Mouse (Mus musculus) cerebellum, adult 2 months (tissue): ENCODE measurements around the gene Tuba3a. TPM values are rescaled to one million over a fixed set of nuclear protein-coding genes. Genes with fewer than 3 reads are reported as not detected.
A peak's percentile ranks its signal among the peaks of the same experiment; 100 is the strongest.
"Not testable (repeated sequence)": the region's sequence is repeated elsewhere in the genome, so short reads cannot be mapped to it uniquely, and the experiment has no call there.

Experiments used
- DNase-seq, 2 experiments: peaks; one replicate each; pipeline ENCODE4 v3.0.0; 2021
- H3K27ac ChIP-seq: fragments of 200-500 bp; 2 replicates; pipeline ENCODE4 v1.5.1; 2012; ENCODE audit warnings: low read length, control low read depth, inconsistent platforms; ENCODE audit not compliant: insufficient read depth
- H3K27me3 ChIP-seq: fragments of 200-500 bp; 2 replicates; pipeline ENCODE4 v1.6.1; 2012; ENCODE audit warnings: inconsistent platforms, mild to moderate bottlenecking, low read length, moderate library complexity; ENCODE audit not compliant: control insufficient read depth, insufficient read depth
- H3K4me1 ChIP-seq: fragments of 200-500 bp; 2 replicates; pipeline ENCODE4 v1.6.1; 2011; ENCODE audit warnings: low read length; ENCODE audit not compliant: control insufficient read depth, insufficient read depth
- H3K4me3 ChIP-seq: fragments of 200-500 bp; replicated peaks from 2 replicates; pipeline ENCODE3; 2011; ENCODE audit warnings: mild to moderate bottlenecking, low read depth, low read length, control low read depth; ENCODE audit not compliant: insufficient read depth
- CTCF ChIP-seq: fragments of 200-500 bp; IDR thresholded peaks from 2 replicates; pipeline ENCODE4 v1.5.1; 2011; ENCODE audit warnings: low read depth, mild to moderate bottlenecking, control low read depth, low read length, moderate library complexity, borderline replicate concordance; ENCODE audit not compliant: insufficient read depth
- POLR2A ChIP-seq: fragments of 200-500 bp; IDR thresholded peaks from 2 replicates; pipeline ENCODE4 v1.6.1; 2011; ENCODE audit warnings: low read length, control low read depth, borderline replicate concordance; ENCODE audit not compliant: insufficient read depth
- WGBS: fragments of 180-500 bp; shearing (Covaris S2); methylation state at CpG from one replicate; pipeline ENCODE4 v1.1.7; 2018; 5-methylcytosine and 5-hydroxymethylcytosine counted together
- polyA plus RNA-seq: library from polyadenylated mRNA; depleted of rRNA; stranded (reverse); fragments of >200 nt; gene quantifications from 2 replicates; pipeline ENCODE4 v1.2.3, GENCODE M21; 2012

The Tuba3a gene
- polyA plus RNA-seq, 1 experiment = not detected

DNA sequence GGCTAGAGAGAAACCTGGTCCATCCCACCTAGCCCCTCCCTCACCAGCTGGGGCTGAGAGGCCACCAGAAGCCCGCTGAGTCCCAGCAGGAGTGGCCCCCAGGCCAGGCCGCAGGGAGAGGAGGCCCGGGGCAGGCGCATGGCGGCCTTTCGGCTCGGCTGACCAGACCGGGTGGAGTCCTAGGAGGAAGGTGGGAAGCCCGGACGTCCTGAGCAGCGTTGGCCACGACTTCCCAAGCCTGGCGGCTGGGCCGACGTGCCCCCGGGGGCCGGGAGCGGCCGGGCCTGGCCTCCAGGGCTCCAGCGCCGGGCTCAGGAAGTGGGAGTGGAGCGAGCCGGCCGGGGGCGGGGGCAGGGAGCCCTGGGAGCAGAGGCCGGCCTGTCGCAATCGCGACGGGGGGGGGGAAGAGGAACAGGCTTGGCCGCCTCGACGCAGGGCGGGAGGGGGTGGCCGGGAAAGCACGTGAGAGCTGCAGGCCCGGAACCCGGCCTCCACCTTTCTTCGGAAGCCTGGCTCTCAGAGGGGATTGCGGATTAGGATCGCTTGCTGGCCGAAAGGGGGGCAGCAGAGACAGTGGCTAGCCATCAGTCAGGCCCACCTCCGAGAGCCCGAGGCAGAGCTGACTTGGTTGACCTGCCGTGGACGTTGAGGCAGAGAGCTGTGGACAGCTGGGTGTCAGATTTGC, 27.8 kb upstream of the Tuba3a start, which contains the start of gene Ltbr:
TSS of gene Ltbr (minus strand) at position 340 of the 685 bp plus-strand sequence.
- H3K4me1 ChIP-seq = peaks cover 8% of the 10 kb centered on the region; the same call in 1 of the 2 replicates
- H3K4me3 ChIP-seq = peak within 1 kb of the TSS; percentile 39
- peak; percentile 45 to 46 for DNase-seq
- TF ChIP-seq POLR2A (no peak), CTCF (no peak)
- WGBS = 5% methylated on average over 44 of the region's 46 CpGs
- H3K27ac ChIP-seq = no peak within 1 kb of the TSS
- no peaks in the 10 kb centered on the region for H3K27me3 ChIP-seq

DNA sequence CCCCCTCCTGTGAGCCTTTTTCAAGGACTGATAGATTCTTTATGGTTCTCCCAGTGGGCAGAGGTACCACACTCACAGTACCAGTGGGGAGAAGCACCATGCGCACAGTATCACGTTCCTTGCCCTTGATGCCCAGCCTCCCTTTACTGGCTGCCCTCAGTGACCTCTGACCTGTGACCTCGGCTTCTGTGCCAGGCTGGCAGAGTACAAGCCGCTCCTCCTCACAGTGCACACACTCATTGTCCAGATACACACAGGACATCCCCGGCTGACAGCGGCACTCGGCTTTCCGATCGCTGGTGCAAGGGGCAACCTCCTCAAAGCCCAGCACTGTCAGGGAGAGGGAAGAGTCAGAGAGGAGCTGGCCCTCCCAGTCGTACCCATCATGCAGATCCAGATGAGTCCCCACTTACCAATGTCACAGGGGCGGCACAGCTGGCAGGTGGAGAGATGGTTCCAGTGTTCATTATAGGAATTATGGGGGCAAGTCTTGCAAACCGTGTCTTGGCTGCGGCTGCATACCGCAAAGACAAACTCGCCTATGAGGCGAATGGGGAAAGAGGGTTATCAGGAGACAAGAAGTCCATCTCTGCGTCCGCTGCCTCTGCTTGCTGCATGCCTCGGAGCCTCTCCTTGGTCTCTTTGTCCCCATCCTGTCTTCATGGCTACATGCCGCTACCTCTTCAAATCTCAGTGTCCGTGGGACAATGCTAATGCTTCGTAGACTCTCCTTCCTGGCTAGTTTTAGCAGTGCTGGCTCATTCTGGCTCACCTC, 26.9 kb upstream of the Tuba3a start:
- DNase-seq = no peak
- H3K27ac ChIP-seq = no peak overlapping the region
- no peak overlapping the region for H3K4me3 ChIP-seq
- H3K27me3 ChIP-seq = no peaks in the 10 kb centered on the region
- WGBS = 86% methylated on average over 22 of the region's 22 CpGs
- no peak for TF ChIP-seq CTCF
- TF ChIP-seq POLR2A = no peak
- peaks cover 8% of the 10 kb centered on the region; the same call in 1 of the 2 replicates for H3K4me1 ChIP-seq

DNA sequence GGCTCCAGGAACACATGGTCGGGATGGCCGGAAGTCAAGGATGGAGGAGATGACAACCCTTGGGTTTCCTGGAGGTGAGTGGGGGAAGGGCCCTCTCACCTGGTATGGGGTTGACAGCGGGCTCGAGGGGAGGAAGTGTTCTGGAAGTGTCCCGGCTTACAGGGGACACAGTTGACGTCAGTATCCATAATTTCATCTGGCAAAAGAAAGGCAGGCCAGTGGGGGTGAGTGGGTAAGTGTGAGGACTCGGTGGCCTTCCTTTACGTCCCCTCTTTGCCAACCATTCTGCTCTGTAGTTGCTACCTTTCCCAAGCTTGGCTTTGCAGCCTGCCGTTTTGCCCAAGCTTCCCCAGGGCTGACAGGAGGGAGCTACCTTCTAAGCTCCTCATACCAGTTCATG, 26.3 kb upstream of the Tuba3a start:
- Histone ChIP-seq H3K4me3 (no peak overlapping the region), H3K4me1 (peaks cover 8% of the 10 kb centered on the region; the same call in 1 of the 2 replicates), H3K27ac (no peak overlapping the region), H3K27me3 (no peaks in the 10 kb centered on the region)
- no peak for DNase-seq
- 90% methylated on average over 9 of the region's 9 CpGs for WGBS
- no peak for TF ChIP-seq POLR2A
- no peak for TF ChIP-seq CTCF

DNA sequence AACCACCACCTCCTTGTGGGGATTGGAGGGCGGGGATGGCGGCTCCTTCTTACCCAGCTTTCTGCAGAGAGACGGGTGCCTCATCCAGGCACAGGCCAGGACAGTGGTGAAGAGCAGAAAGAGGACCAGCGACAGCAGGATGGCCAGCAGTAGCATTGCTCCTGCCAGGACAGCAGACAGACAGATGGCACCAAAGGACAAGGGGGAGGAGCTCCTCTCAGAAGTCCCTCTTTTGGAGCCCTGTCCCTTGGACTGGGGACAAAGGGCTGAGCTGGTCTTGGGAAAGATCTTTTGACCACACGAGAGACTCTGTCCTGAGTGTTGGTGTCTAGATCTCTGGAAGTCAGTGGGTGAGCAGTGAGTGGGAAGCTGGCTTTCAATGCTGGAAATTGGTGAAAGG, 23.6 kb upstream of the Tuba3a start:
- peaks cover 8% of the 10 kb centered on the region; the same call in 1 of the 2 replicates for H3K4me1 ChIP-seq
- WGBS = 30% methylated on average over 5 of the region's 5 CpGs
- H3K27ac ChIP-seq = no peak overlapping the region
- no peak for DNase-seq
- H3K4me3 ChIP-seq = no peak overlapping the region
- no peaks in the 10 kb centered on the region for H3K27me3 ChIP-seq
- TF ChIP-seq CTCF = no peak
- TF ChIP-seq POLR2A = no peak

DNA sequence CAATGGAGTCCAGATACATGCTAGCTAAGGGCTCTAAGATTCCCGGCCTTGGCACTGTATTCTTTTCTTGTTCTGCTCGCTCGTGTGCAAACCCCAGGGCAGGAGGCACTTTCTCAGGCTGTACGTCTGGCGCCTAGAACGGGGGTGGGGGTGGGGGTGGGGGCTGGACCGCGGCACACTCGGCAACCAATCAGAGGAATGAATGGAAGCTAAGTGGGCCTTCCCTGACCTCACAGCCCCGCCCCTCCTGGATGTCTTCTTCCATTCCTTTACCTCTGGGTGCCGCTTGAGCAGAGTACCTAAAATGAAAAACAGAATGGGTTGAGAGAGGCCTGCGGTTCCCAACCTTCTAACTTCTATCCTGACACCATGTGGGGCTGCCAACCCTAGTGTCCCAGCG, 23.1 kb upstream of the Tuba3a start:
- no peak for TF ChIP-seq POLR2A
- TF ChIP-seq CTCF = no peak
- H3K4me3 ChIP-seq = no peak overlapping the region
- WGBS = 24% methylated on average over 13 of the region's 13 CpGs

DNA sequence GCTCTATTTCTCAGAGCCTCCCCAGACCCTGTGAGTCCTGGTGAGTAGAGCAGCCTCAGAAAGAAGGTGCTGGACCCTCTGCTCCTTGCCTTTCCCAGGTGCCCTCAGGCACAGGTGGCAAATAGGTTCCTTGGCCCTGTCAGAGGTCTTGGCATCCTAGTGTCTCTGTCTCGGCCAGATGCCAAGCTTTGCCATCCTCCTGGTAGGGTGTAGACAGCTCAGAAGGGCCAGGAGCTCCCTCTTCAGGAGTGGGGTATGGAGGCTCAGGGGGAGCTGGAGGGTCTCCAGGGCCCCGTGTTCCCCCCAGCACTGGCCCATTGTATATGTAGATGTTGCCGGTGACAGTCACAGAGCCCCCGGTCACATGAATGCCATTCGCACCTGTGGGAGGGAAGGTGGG, 21.2 kb upstream of the Tuba3a start:
- H3K27ac ChIP-seq = no peak overlapping the region
- H3K27me3 ChIP-seq = no peaks in the 10 kb centered on the region
- H3K4me1 ChIP-seq = 0 out of 2 replicates have a peak, but pooled peaks cover 4% of the 10 kb centered on the region
- 60% methylated on average over 5 of the region's 5 CpGs for WGBS
- H3K4me3 ChIP-seq = no peak overlapping the region
- no peak for DNase-seq
- TF ChIP-seq POLR2A (no peak), CTCF (no peak)

More for the DNA sequence above, 23.1 kb upstream of the Tuba3a start:
- Histone ChIP-seq H3K4me1 (peaks cover 5% of the 10 kb centered on the region; the same call in 1 of the 2 replicates), H3K27me3 (no peaks in the 10 kb centered on the region), H3K27ac (no peak overlapping the region)
- DNase-seq = no peak

DNA sequence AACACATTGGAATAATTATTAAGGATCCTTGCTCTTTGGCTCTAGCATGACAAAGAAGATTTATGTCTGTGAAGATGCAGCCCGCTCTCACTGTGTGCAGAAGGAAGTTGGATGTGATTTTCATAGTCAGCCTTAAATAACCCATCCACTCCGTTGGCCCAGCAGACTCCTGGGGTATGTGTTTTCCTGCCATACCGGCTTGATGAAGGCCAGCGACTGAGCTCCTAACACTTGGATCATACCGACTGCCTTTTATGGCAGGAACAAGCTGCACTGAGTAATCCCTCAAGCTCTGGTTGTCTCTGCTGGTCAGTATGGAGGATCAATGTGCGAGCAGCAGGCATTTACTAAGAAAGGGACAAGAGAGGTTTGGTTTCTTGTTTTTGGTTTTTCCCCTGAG, 19.6 kb upstream of the Tuba3a start:
- H3K4me1 ChIP-seq = 0 out of 2 replicates have a peak, but pooled peaks cover 4% of the 10 kb centered on the region
- TF ChIP-seq POLR2A = no peak
- TF ChIP-seq CTCF = no peak
- DNase-seq = no peak
- no peak overlapping the region for H3K4me3 ChIP-seq
- WGBS = 54% methylated on average over 6 of the region's 6 CpGs
- H3K27me3 ChIP-seq = no peaks in the 10 kb centered on the region
- H3K27ac ChIP-seq = no peak overlapping the region

DNA sequence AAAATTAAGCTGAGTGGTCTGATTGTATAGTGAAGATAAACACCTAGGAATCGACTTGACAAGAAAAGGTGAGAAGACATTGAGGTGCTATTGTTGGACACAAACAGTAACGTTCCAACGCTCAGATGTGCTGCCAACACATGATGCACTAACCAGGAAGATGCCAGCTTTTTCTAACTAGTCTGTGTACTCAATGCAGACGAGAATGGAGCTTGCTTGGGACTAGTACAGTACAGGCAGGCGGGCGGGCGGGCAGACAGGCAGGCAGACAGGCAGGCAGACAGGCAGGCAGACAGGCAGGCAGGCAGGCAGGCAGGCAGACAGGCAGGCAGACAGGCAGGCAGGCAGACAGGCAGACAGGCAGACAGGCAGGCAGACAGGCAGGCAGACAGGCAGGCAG, 18.6 kb upstream of the Tuba3a start:
- H3K4me3 ChIP-seq, H3K27me3 ChIP-seq, H3K27ac ChIP-seq, DNase-seq, H3K4me1 ChIP-seq: not testable (repeated sequence)
- 87% methylated on average over 7 of the region's 7 CpGs for whole genome bisulfite sequencing
